Mouse (Mus musculus) limb, embryonic 13.5 days (tissue): ENCODE measurements around the gene Rnaseh2a. TPM values are rescaled to one million over a fixed set of nuclear protein-coding genes. Genes with fewer than 3 reads are reported as not detected.

Experiments
- ATAC-seq: fragments of 200-750 bp; cut with Nextera tagmentation; 2 replicates; pipeline ENCODE4 v1.8.0; 2017; ENCODE audit warnings: low read depth, moderate number of reproducible peaks, moderate TSS enrichment; ENCODE audit not compliant: low FRiP score
- H3K27ac ChIP-seq: fragments of 300-500 bp; sonication (generic); 2 replicates; pipeline ENCODE4 v1.5.1; 2015; ENCODE audit warnings: inconsistent platforms, mild to moderate bottlenecking, moderate library complexity
- H3K27me3 ChIP-seq: fragments of 300-500 bp; sonication (generic); 2 replicates; pipeline ENCODE4 v1.6.1; 2015; ENCODE audit warnings: mild to moderate bottlenecking, inconsistent platforms
- H3K36me3 ChIP-seq: fragments of 300-500 bp; sonication (generic); 2 replicates; pipeline ENCODE4 v1.6.1; 2015; ENCODE audit warnings: inconsistent platforms, mild to moderate bottlenecking, moderate library complexity
- H3K4me1 ChIP-seq: fragments of 300-500 bp; sonication (generic); 2 replicates; pipeline ENCODE4 v1.6.1; 2015; ENCODE audit warnings: inconsistent platforms
- H3K4me2 ChIP-seq: fragments of 300-500 bp; sonication (generic); replicated peaks from 2 replicates; pipeline ENCODE4 v1.6.1; 2015; ENCODE audit warnings: inconsistent platforms, mild to moderate bottlenecking, moderate library complexity
- H3K4me3 ChIP-seq: fragments of 300-500 bp; sonication (generic); 2 replicates; pipeline ENCODE4 v1.5.1; 2015; ENCODE audit warnings: moderate library complexity, mild to moderate bottlenecking, inconsistent platforms
- H3K9ac ChIP-seq: fragments of 300-500 bp; sonication (generic); 2 replicates; pipeline ENCODE4 v1.6.1; 2015; ENCODE audit warnings: mild to moderate bottlenecking, inconsistent platforms
- H3K9me3 ChIP-seq: fragments of 300-500 bp; sonication (generic); 2 replicates; pipeline ENCODE4 v1.6.1; 2016; ENCODE audit warnings: inconsistent platforms
- WGBS: fragments of 180-500 bp; shearing (Covaris S2); methylation state at CpG from one replicate; pipeline ENCODE4 v1.1.7; 2015; 5-methylcytosine and 5-hydroxymethylcytosine counted together
- polyA plus RNA-seq: library from polyadenylated mRNA; unstranded; fragments of >200 nt; fragmentation: Nextera tagmentation; extraction: Ambion mirVana; gene quantifications from 2 replicates; pipeline ENCODE4 v1.2.1, GENCODE M21; 2015

Rnaseh2a gene
- 90.9 and 93.2 TPM in 2 replicates for polyA plus RNA-seq

GRCm38 (mm10) chr8:84969241-84970134 is at the start of gene Rnaseh2a, which contains the start of the genes Gm49661 and Prdx2:
TSS of gene Rnaseh2a (minus strand) at chr8:84969767.
TSS of gene Gm49661 (minus strand) at chr8:84969433.
TSS of gene Prdx2 (plus strand) at chr8:84969587.
- peak within 1 kb of the TSS; percentile 87 for H3K27ac ChIP-seq
- H3K4me1 ChIP-seq = peaks cover 39% of the 10 kb centered on the region
- H3K4me2 ChIP-seq = peak within 1 kb of the TSS; percentile 94
- H3K27me3 ChIP-seq = no peaks in the 10 kb centered on the region
- WGBS = under 1% methylated on average over 56 of the region's 56 CpGs
- H3K36me3 ChIP-seq = peaks cover 35% of the 10 kb centered on the region
- H3K4me3 ChIP-seq = peak within 1 kb of the TSS; percentile 80
- H3K9ac ChIP-seq = peak within 1 kb of the TSS; percentile 93
- H3K9me3 ChIP-seq = no peaks in the 10 kb centered on the region
- peak; percentile 75 for ATAC-seq

- Histone ChIP-seq H3K9me3 (no peaks in the 10 kb centered on the region), H3K9ac (no peak overlapping the region), H3K27ac (no peak overlapping the region), H3K4me3 (no peak overlapping the region), H3K4me2 (no peak overlapping the region), H3K27me3 (peaks cover 29% of the 10 kb centered on the region), H3K4me1 (peaks cover 5% of the 10 kb centered on the region), H3K36me3 (peaks cover 52% of the 10 kb centered on the region)
- 57% methylated on average over 5 of the region's 5 CpGs for WGBS
- no peak for ATAC-seq
These were observed 47.6 kb upstream of the Rnaseh2a start for GRCm38 (mm10) chr8:85017209-85017608.

- H3K36me3 ChIP-seq = peaks cover 47% of the 10 kb centered on the region
- no peak overlapping the region for H3K9ac ChIP-seq
- WGBS = 67% methylated on average over 10 of the region's 10 CpGs
- peaks cover 33% of the 10 kb centered on the region for H3K27me3 ChIP-seq
- H3K4me2 ChIP-seq = no peak overlapping the region
- no peak overlapping the region for H3K4me3 ChIP-seq
- no peaks in the 10 kb centered on the region for H3K9me3 ChIP-seq
- H3K27ac ChIP-seq = no peak overlapping the region
- no peak for ATAC-seq
- peaks cover 5% of the 10 kb centered on the region for H3K4me1 ChIP-seq
These were observed 47.2 kb upstream of the Rnaseh2a start for GRCm38 (mm10) chr8:85016724-85017123.

- H3K9ac ChIP-seq = peak within 1 kb of the TSS; percentile 48; the same call in 1 of the 2 replicates
- no peak within 1 kb of the TSS for H3K27ac ChIP-seq
- peaks cover 51% of the 10 kb centered on the region for H3K27me3 ChIP-seq
These were observed 44.9 kb upstream of the Rnaseh2a start, which contains the start of gene Best2 for GRCm38 (mm10) chr8:85014431-85014830. TSS of gene Best2 (minus strand) at chr8:85014531.

GRCm38 (mm10) chr8:85013230-85013840 is 43.8 kb upstream of the Rnaseh2a start:
- peaks cover 5% of the 10 kb centered on the region for H3K4me1 ChIP-seq
- H3K4me3 ChIP-seq = peak overlapping the region; percentile 30
- H3K27me3 ChIP-seq = peaks cover 62% of the 10 kb centered on the region
- no peaks in the 10 kb centered on the region for H3K9me3 ChIP-seq
- 6% methylated on average over 25 of the region's 26 CpGs for WGBS
- no peak overlapping the region for H3K27ac ChIP-seq
- no peak for ATAC-seq
- H3K9ac ChIP-seq = peak overlapping the region; percentile 48; the same call in 1 of the 2 replicates
- H3K36me3 ChIP-seq = peaks cover 14% of the 10 kb centered on the region
- H3K4me2 ChIP-seq = peak overlapping the region; percentile 63

More at GRCm38 (mm10) chr8:85014431-85014830, 44.9 kb upstream of the Rnaseh2a start, which contains the start of gene Best2:
- Histone ChIP-seq H3K9me3 (no peaks in the 10 kb centered on the region), H3K4me3 (peak within 1 kb of the TSS; percentile 30), H3K4me1 (peaks cover 5% of the 10 kb centered on the region), H3K4me2 (peak within 1 kb of the TSS; percentile 63), H3K36me3 (peaks cover 25% of the 10 kb centered on the region)
- 51% methylated on average over 2 of the region's 2 CpGs for WGBS
- ATAC-seq = no peak

- 12% methylated on average over 28 of the region's 28 CpGs for WGBS
- no peak for ATAC-seq
These were observed 41.7 kb upstream of the Rnaseh2a start for GRCm38 (mm10) chr8:85011242-85011641.

GRCm38 (mm10) chr8:85007686-85008085 is 38.1 kb upstream of the Rnaseh2a start:
- H3K27me3 ChIP-seq = peaks cover 56% of the 10 kb centered on the region
- no peak overlapping the region for H3K27ac ChIP-seq
- no peak overlapping the region for H3K4me3 ChIP-seq
- H3K9me3 ChIP-seq = no peaks in the 10 kb centered on the region
- ATAC-seq = no peak; the same call in 1 of the 2 replicates
- H3K36me3 ChIP-seq = peaks cover 3% of the 10 kb centered on the region; the same call in 1 of the 2 replicates
- H3K4me1 ChIP-seq = no peaks in the 10 kb centered on the region
- no peak overlapping the region for H3K4me2 ChIP-seq
- H3K9ac ChIP-seq = no peak overlapping the region
- 16% methylated on average over 25 of the region's 25 CpGs for WGBS

More at GRCm38 (mm10) chr8:85011242-85011641, 41.7 kb upstream of the Rnaseh2a start:
- Histone ChIP-seq H3K36me3 (no peaks in the 10 kb centered on the region), H3K27ac (no peak overlapping the region), H3K4me3 (no peak overlapping the region), H3K9me3 (no peaks in the 10 kb centered on the region), H3K4me2 (no peak overlapping the region), H3K27me3 (peaks cover 80% of the 10 kb centered on the region), H3K4me1 (peaks cover 5% of the 10 kb centered on the region), H3K9ac (no peak overlapping the region; the same call in 1 of the 2 replicates)

GRCm38 (mm10) chr8:84997649-84998295 is 28.2 kb upstream of the Rnaseh2a start:
- Histone ChIP-seq H3K4me1 (peaks cover 15% of the 10 kb centered on the region; the same call in 1 of the 2 replicates), H3K27ac (no peak overlapping the region), H3K27me3 (peaks cover 25% of the 10 kb centered on the region), H3K4me3 (no peak overlapping the region), H3K36me3 (peaks cover 15% of the 10 kb centered on the region), H3K4me2 (peak overlapping the region; percentile 36), H3K9me3 (no peaks in the 10 kb centered on the region), H3K9ac (peak overlapping the region; percentile 48)
- WGBS = 8% methylated on average over 19 of the region's 19 CpGs
- peak; percentile 78 for ATAC-seq

GRCm38 (mm10) chr8:84996978-84997377 is 27.4 kb upstream of the Rnaseh2a start:
- H3K4me1 ChIP-seq = peaks cover 15% of the 10 kb centered on the region; the same call in 1 of the 2 replicates
- peaks cover 25% of the 10 kb centered on the region for H3K27me3 ChIP-seq
- H3K4me2 ChIP-seq = no peak overlapping the region
- H3K4me3 ChIP-seq = no peak overlapping the region
- WGBS = 82% methylated on average over 5 of the region's 5 CpGs
- H3K27ac ChIP-seq = no peak overlapping the region
- no peak for ATAC-seq
- H3K9ac ChIP-seq = no peak overlapping the region
- peaks cover 10% of the 10 kb centered on the region for H3K36me3 ChIP-seq
- H3K9me3 ChIP-seq = no peaks in the 10 kb centered on the region

GRCm38 (mm10) chr8:84995680-84996079 is 26.1 kb upstream of the Rnaseh2a start:
- Histone ChIP-seq H3K9ac (0 out of 2 replicates have a peak overlapping the region, but pooled peaks have one; percentile 35), H3K4me2 (no peak overlapping the region; the same call in 1 of the 2 replicates), H3K27me3 (peaks cover 25% of the 10 kb centered on the region), H3K4me1 (peaks cover 23% of the 10 kb centered on the region), H3K27ac (no peak overlapping the region), H3K36me3 (peaks cover 10% of the 10 kb centered on the region), H3K4me3 (no peak overlapping the region), H3K9me3 (no peaks in the 10 kb centered on the region)
- ATAC-seq = no peak
- WGBS = 23% methylated on average over 25 of the region's 25 CpGs

- H3K27ac ChIP-seq = no peak overlapping the region
- H3K4me2 ChIP-seq = no peak overlapping the region
- H3K4me3 ChIP-seq = no peak overlapping the region
- WGBS = 91% methylated on average over 9 of the region's 9 CpGs
- no peaks in the 10 kb centered on the region for H3K9me3 ChIP-seq
- H3K9ac ChIP-seq = no peak overlapping the region
- H3K4me1 ChIP-seq = peaks cover 26% of the 10 kb centered on the region
- peaks cover 25% of the 10 kb centered on the region for H3K27me3 ChIP-seq
- H3K36me3 ChIP-seq = peaks cover 10% of the 10 kb centered on the region
- no peak for ATAC-seq
These were observed 24.8 kb upstream of the Rnaseh2a start for GRCm38 (mm10) chr8:84994375-84994774.
